Mouse (Mus musculus) ES-Bruce4 (cell line): ENCODE measurements around the gene Pcyt2. TPM values are rescaled to one million over a fixed set of nuclear protein-coding genes. Genes with fewer than 3 reads are reported as not detected.
A peak's percentile ranks its signal among the peaks of the same experiment; 100 is the strongest.

Experiments used
- H3K27ac ChIP-seq: 2 replicates; pipeline ENCODE4 v1.5.1; 2012; ENCODE audit warnings: low read length, inconsistent platforms; ENCODE audit not compliant: insufficient read depth
- H3K27me3 ChIP-seq: 2 replicates; pipeline ENCODE4 v1.6.1; 2012; ENCODE audit warnings: mild to moderate bottlenecking, low read length, inconsistent platforms; ENCODE audit not compliant: control insufficient read depth, poor library complexity, insufficient read depth, severe bottlenecking
- H3K36me3 ChIP-seq: 2 replicates; pipeline ENCODE4 v1.6.1; 2012; ENCODE audit warnings: inconsistent platforms, mild to moderate bottlenecking, low read length, moderate library complexity; ENCODE audit not compliant: control insufficient read depth, poor library complexity, insufficient read depth, severe bottlenecking
- H3K4me1 ChIP-seq: one replicate; pipeline ENCODE4 v1.8.1; 2011; ENCODE audit warnings: low read length; ENCODE audit not compliant: control insufficient read depth, insufficient read depth
- H3K4me3 ChIP-seq: 2 replicates; pipeline ENCODE4 v1.5.1; 2011; ENCODE audit warnings: low read depth, mild to moderate bottlenecking, low read length
- H3K9ac ChIP-seq: 2 replicates; pipeline ENCODE4 v1.6.1; 2012; ENCODE audit warnings: low read depth, mild to moderate bottlenecking, inconsistent platforms; ENCODE audit not compliant: poor library complexity, severe bottlenecking
- H3K9me3 ChIP-seq: replicated peaks from 2 replicates; pipeline ENCODE4 v1.6.1; 2012; ENCODE audit warnings: mild to moderate bottlenecking, low read length, inconsistent platforms; ENCODE audit not compliant: control insufficient read depth, poor library complexity, insufficient read depth, severe bottlenecking
- CTCF ChIP-seq: IDR thresholded peaks from one replicate; pipeline ENCODE4 v1.8.1; 2011; ENCODE audit warnings: low read depth, low read length
- EP300 ChIP-seq: IDR thresholded peaks from 2 replicates; pipeline ENCODE4 v1.6.1; 2011; ENCODE audit warnings: low read depth, low read length; ENCODE audit not compliant: insufficient read depth
- POLR2A ChIP-seq: IDR thresholded peaks from one replicate; pipeline ENCODE4 v1.8.1; 2011; ENCODE audit warnings: low read length; ENCODE audit not compliant: insufficient read depth
- polyA plus RNA-seq: library from polyadenylated mRNA; stranded (reverse); fragments of >200 nt; gene quantifications from 2 replicates; pipeline ENCODE4 v1.2.4, GENCODE M21; 2011; ENCODE audit warnings: low read depth; ENCODE audit not compliant: missing spikeins, insufficient read depth, insufficient read length

The Pcyt2 gene
- polyA plus RNA-seq, 1 experiment, result 39.6 TPM

DNA sequence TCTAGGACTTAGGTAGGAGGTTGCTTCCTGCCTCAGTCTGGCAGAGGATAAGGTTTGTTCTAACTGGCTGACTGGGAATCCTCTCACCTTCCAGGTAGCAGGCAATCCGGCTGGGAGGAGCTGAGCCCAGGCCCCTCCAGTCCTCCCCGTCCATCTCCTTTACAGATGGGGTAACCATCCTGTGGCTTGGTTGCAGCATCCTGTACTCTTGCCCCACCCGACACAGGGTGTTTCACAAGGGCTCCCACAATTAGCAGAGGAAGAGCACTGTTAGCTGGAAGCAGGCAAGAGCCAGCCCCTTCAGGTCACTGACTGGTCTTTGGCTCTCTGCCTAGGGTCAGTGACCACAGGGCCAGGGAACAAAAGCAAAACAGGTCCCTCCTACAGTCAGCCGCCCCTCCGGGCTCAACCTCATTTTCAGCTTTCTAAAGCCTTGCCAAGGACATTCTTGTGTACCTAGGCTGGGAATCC, 12.7 kb upstream of the Pcyt2 start:
- H3K9me3 ChIP-seq, result no peaks in the 10 kb centered on the region
- peak overlapping the region; percentile 55 for H3K4me3 ChIP-seq
- H3K27ac ChIP-seq, result peak overlapping the region; percentile 77
- no peaks in the 10 kb centered on the region for H3K4me1 ChIP-seq
- H3K9ac ChIP-seq, result peak overlapping the region; percentile 99
- H3K36me3 ChIP-seq, result peaks cover 8% of the 10 kb centered on the region; the same call in 1 of the 2 replicates
- no peaks in the 10 kb centered on the region for H3K27me3 ChIP-seq
- no peak for TF ChIP-seq CTCF
- TF ChIP-seq EP300, result no peak
- no peak for TF ChIP-seq POLR2A

DNA sequence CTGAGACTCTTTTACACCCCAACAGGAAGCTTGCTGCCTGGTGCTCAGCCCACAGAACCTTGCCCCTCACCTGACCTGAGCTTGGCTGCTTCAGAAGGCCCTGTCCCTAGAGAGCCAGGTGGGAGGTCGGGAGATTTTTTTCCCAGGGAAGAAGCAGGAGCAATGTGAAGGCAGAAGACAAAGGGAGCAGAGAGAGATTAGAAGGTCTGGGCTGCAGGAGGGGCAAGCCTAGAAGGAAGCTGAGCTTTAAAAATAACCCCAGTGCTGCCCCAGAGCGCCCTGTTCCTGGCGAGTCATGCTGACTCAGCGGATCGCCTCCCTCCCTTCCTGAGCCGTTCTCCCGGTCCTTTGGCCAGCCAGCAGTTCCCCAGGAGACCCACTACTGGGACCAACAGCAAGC, 12.2 kb upstream of the Pcyt2 start:
- no peaks in the 10 kb centered on the region for H3K27me3 ChIP-seq
- H3K9me3 ChIP-seq, result no peaks in the 10 kb centered on the region
- peak overlapping the region; percentile 77 for H3K27ac ChIP-seq
- H3K4me3 ChIP-seq, result peak overlapping the region; percentile 55
- peak overlapping the region; percentile 99 for H3K9ac ChIP-seq
- TF ChIP-seq POLR2A (no peak), CTCF (no peak), EP300 (0 out of 2 replicates have a peak, but pooled peaks have one; percentile 21)
- no peaks in the 10 kb centered on the region for H3K4me1 ChIP-seq
- H3K36me3 ChIP-seq, result peaks cover 8% of the 10 kb centered on the region; the same call in 1 of the 2 replicates

DNA sequence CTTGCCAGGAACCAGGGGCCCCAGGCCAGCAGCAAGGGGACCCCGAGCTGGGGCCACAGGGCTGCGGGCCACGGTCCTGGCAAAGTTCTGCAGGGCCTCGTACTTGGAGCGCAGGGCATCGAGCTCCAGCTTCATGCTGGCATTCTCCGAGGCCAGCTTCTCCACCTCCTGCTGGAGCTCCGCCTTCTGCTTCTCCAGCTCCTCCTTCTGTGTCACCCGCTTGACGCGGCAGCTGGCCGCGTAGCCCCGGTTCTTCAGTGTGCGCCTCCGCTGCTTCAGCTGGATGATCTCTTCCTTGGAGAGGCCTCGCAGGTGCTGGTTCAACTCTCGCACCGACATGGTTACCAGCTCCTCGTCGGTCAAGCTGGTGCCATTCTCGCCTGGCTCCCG, 11.6 kb upstream of the Pcyt2 start:
- TF ChIP-seq CTCF, result no peak
- H3K27me3 ChIP-seq, result no peaks in the 10 kb centered on the region
- H3K4me1 ChIP-seq, result no peaks in the 10 kb centered on the region
- H3K9ac ChIP-seq, result peak overlapping the region; percentile 99; the same call in 1 of the 2 replicates
- no peaks in the 10 kb centered on the region for H3K9me3 ChIP-seq
- H3K36me3 ChIP-seq, result peaks cover 8% of the 10 kb centered on the region; the same call in 1 of the 2 replicates
- peak overlapping the region; percentile 77 for H3K27ac ChIP-seq
- peak overlapping the region; percentile 55 for H3K4me3 ChIP-seq

DNA sequence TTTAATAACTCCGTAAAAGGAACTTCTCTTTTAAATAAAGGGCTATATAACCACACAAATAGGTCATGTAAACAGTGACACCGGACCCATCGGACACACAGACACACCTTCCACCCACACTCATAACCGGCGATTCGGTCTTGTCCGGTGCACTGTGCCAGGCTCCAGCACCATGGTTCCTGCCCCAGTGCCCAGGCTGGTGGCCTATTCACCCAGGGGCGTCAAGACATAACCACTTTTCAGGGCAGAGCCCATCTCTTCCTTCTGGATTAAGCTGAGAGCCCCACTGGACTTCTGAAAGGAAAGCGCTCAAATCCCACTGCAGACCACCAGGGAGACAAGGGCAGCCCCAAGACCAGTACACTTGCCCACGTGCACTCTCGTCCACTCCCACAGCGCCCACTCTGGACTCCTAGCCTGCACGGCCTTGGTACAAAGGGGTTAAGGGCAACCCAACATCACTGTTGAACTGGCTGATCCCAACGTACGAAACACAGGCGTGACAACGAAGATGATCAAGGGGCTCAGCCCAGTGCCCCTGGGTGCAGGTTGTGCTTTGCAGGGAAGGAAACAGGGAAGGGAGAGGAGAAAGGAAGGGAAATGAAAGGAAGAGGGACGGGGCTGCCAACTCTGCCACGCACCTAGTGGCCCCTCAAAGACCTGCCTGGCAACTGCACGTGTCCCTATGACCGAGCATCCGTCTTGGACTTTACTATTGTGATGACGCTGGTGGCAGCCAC, 11.0 kb upstream of the Pcyt2 start:
- peaks cover 8% of the 10 kb centered on the region; the same call in 1 of the 2 replicates for H3K36me3 ChIP-seq
- H3K27me3 ChIP-seq, result no peaks in the 10 kb centered on the region
- H3K9me3 ChIP-seq, result no peaks in the 10 kb centered on the region
- H3K4me1 ChIP-seq, result no peaks in the 10 kb centered on the region
- no peak overlapping the region for H3K4me3 ChIP-seq
- H3K9ac ChIP-seq, result no peak overlapping the region
- no peak for TF ChIP-seq POLR2A
- TF ChIP-seq CTCF, result no peak
- TF ChIP-seq EP300, result no peak
- no peak overlapping the region for H3K27ac ChIP-seq

DNA sequence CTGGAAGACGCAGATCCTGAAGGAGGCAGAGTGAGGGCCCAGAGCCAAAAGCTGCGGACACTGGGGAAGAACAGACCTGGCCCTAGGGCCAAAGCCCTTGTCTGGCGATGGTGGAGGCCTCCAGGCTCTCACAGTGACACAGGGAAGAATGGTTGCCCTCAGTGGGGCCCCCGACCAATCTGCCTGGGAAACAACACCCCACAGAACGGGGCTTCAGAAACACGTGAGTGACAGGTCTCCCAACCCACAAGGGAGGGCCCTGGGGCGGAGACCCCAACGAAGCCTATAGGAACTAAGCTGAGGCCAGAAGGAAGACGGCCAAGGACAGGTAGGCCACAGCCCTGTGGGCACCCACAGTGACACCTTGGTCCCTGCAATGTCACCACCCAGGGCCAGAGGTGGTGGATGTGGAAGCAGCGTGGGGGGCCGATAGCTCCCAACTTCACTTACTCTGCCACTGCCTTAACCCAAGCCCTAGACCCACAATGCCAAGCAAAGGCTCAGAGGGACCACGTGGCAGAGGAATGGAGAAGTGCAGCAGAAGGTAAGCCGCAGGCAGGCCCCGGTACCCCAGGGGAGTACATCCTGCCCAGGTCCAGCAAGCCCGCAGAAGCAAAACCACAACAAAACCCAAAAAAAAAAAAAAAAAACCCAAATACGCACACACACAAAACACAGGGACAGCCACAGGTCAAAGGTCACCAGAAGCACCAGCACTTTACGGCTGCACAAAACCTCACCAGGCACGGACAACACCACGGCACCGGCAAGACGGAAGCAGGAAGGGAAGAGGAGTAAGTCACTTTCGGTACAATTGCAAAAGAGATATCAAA, 9.9 kb upstream of the Pcyt2 start:
- TF ChIP-seq POLR2A, result no peak
- TF ChIP-seq CTCF, result no peak
- TF ChIP-seq EP300, result no peak
- no peaks in the 10 kb centered on the region for H3K9me3 ChIP-seq
- H3K4me3 ChIP-seq, result no peak overlapping the region
- H3K36me3 ChIP-seq, result peaks cover 8% of the 10 kb centered on the region; the same call in 1 of the 2 replicates
- no peak overlapping the region for H3K27ac ChIP-seq
- H3K27me3 ChIP-seq, result no peaks in the 10 kb centered on the region
- H3K4me1 ChIP-seq, result no peaks in the 10 kb centered on the region
- no peak overlapping the region for H3K9ac ChIP-seq
